Mouse (Mus musculus): ENCODE measurements around the gene Dnajc2.

Dnajc2 gene

GRCm38 (mm10) chr5:21785053-21785452, at the start of gene Dnajc2, which contains the start of gene Psmc2:
Gene Dnajc2, minus strand, starts transcription at chr5:21785251.
Gene Psmc2, plus strand, starts transcription at chr5:21785283.
- peak; percentile 83 for DNase-seq (ENCODE audit: low read depth, low spot score)

GRCm38 (mm10) chr5:21831761-21832160, 46.7 kb upstream of the Dnajc2 start:
- no peak for DNase-seq (ENCODE audit: low read depth, low spot score)

- DNase-seq (ENCODE audit: low read depth, low spot score) = no peak
Measured at GRCm38 (mm10) chr5:21828855-21829254, 43.8 kb upstream of the Dnajc2 start.

GRCm38 (mm10) chr5:21827643-21828042, 42.6 kb upstream of the Dnajc2 start:
- DNase-seq (ENCODE audit: low read depth, low spot score) = no peak

GRCm38 (mm10) chr5:21826370-21826769, 41.3 kb upstream of the Dnajc2 start:
- DNase-seq (ENCODE audit: low read depth, low spot score) = no peak

GRCm38 (mm10) chr5:21813994-21814393, 28.9 kb upstream of the Dnajc2 start:
- no peak for DNase-seq (ENCODE audit: low read depth, low spot score)

GRCm38 (mm10) chr5:21810924-21811323, 25.9 kb upstream of the Dnajc2 start:
- no peak for DNase-seq (ENCODE audit: low read depth, low spot score)

GRCm38 (mm10) chr5:21804837-21805236, 19.8 kb upstream of the Dnajc2 start:
- DNase-seq (ENCODE audit: low read depth, low spot score) = no peak

GRCm38 (mm10) chr5:21803691-21804188, 18.7 kb upstream of the Dnajc2 start:
- no peak for DNase-seq (ENCODE audit: low read depth, low spot score)

- DNase-seq (ENCODE audit: low read depth, low spot score) = no peak
Measured at GRCm38 (mm10) chr5:21802907-21803306, 17.9 kb upstream of the Dnajc2 start.

GRCm38 (mm10) chr5:21792166-21792565, 7.1 kb upstream of the Dnajc2 start:
- no peak for DNase-seq (ENCODE audit: low read depth, low spot score)

GRCm38 (mm10) chr5:21789061-21789460, 4.0 kb upstream of the Dnajc2 start:
- no peak for DNase-seq (ENCODE audit: low read depth, low spot score)

- no peak for DNase-seq (ENCODE audit: low read depth, low spot score)
Measured at GRCm38 (mm10) chr5:21787186-21788105, 2.4 kb upstream of the Dnajc2 start.

- DNase-seq (ENCODE audit: low read depth, low spot score) = peak; percentile 86
Measured at GRCm38 (mm10) chr5:21786258-21787185, 1.5 kb upstream of the Dnajc2 start.

GRCm38 (mm10) chr5:21785776-21786175, 725 bp upstream of the Dnajc2 start:
- DNase-seq (ENCODE audit: low read depth, low spot score) = no peak

GRCm38 (mm10) chr5:21784161-21785052, 644 bp downstream of the Dnajc2 start:
- DNase-seq (ENCODE audit: low read depth, low spot score) = no peak

GRCm38 (mm10) chr5:21776491-21776890, 8.6 kb downstream of the Dnajc2 start:
- no peak for DNase-seq (ENCODE audit: low read depth, low spot score)

GRCm38 (mm10) chr5:21769841-21770240, 15.2 kb downstream of the Dnajc2 start:
- DNase-seq (ENCODE audit: low read depth, low spot score) = no peak

- DNase-seq (ENCODE audit: low read depth, low spot score) = no peak
Measured at GRCm38 (mm10) chr5:21768506-21768905, 16.5 kb downstream of the Dnajc2 start.

- DNase-seq (ENCODE audit: low read depth, low spot score) = no peak
Measured at GRCm38 (mm10) chr5:21745966-21746365, 39.1 kb downstream of the Dnajc2 start.

- DNase-seq (ENCODE audit: low read depth, low spot score) = no peak
Measured at GRCm38 (mm10) chr5:21744651-21745050, 40.4 kb downstream of the Dnajc2 start.
